Mouse (Mus musculus) cortical plate, adult 2 months (tissue): Measurements from ENCODE around the gene Entpd8.

Experiments
- CTCF ChIP-seq: fragments of 200-500 bp; IDR thresholded peaks from 2 replicates; pipeline ENCODE4 v1.5.1; 2011; ENCODE audit warnings: mild to moderate bottlenecking, control low read depth, low read length; ENCODE audit not compliant: insufficient read depth; ENCODE audit errors: extremely low read depth
- POLR2A ChIP-seq: fragments of 200-500 bp; IDR thresholded peaks from 2 replicates; pipeline ENCODE4 v1.6.1; 2011; ENCODE audit warnings: mild to moderate bottlenecking, low read length, control low read depth; ENCODE audit not compliant: insufficient read depth; ENCODE audit errors: extremely low read depth

DNA sequence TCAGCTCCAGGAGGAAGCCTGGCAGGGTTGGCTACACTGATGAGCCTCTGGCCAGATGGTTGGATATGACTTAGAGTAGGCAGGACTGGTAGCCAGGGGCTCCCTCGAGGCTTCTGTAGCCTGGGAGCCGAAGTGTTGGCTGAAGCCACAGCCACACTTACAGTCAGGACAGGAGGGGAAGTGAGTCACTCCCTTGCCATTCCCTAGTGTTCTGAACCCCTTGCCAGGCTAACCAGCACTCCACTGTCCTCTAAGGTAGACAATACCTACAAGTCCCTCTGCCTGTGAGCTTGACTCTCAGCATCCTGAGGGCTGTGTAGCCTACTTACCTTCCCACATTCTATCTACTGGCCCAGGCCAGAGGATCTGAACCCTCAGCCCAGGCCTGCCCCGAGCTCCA, 44.3 kb downstream of the Entpd8 start:
- no peak for TF ChIP-seq POLR2A
- TF ChIP-seq CTCF: no peak
